Mouse (Mus musculus) liver, embryonic 14.5 days (tissue): ENCODE results near the gene Iqcn. TPM values are rescaled to one million over a fixed set of nuclear protein-coding genes. Genes with fewer than 3 reads are reported as not detected.

Experiments used
- ATAC-seq: fragments of 200-750 bp; cut with Nextera tagmentation; 2 replicates; pipeline ENCODE4 v1.8.0; 2017; ENCODE audit warnings: moderate number of reproducible peaks, mild to moderate bottlenecking, moderate library complexity; ENCODE audit not compliant: insufficient read depth
- DNase-seq, 3 experiments: peaks; one replicate each; pipeline ENCODE4 v3.0.0-alpha.2; 2012 to 2013; ENCODE audit warnings: low read depth in 3 of 3, low spot score in 3 of 3
- H3K27ac ChIP-seq: fragments of 300-500 bp; sonication (generic); 2 replicates; pipeline ENCODE4 v1.5.1; 2014; ENCODE audit warnings: moderate library complexity, mild to moderate bottlenecking, control low read depth, inconsistent platforms
- H3K27me3 ChIP-seq: fragments of 300-500 bp; sonication (generic); 2 replicates; pipeline ENCODE4 v1.6.1; 2014; ENCODE audit warnings: mild to moderate bottlenecking, low read length, moderate library complexity; ENCODE audit not compliant: control insufficient read depth, insufficient read depth
- H3K36me3 ChIP-seq: fragments of 300-500 bp; sonication (generic); replicated peaks from 2 replicates; pipeline ENCODE4 v1.6.1; 2014; ENCODE audit warnings: low read depth; ENCODE audit not compliant: control insufficient read depth, insufficient read depth
- H3K4me1 ChIP-seq, 2 experiments: fragments of 200-500 bp in 1 of 2; fragments of 300-500 bp in 1 of 2; sonication (generic) in 1 of 2; replicated peaks; 2 replicates each; pipeline ENCODE4 v1.6.1; 2012 to 2014; ENCODE audit warnings: antibody characterized with exemption in 1 of 2, inconsistent platforms in 1 of 2, low read length in 1 of 2; ENCODE audit not compliant: control insufficient read depth in 2 of 2, insufficient read depth in 2 of 2
- H3K4me2 ChIP-seq: fragments of 300-500 bp; sonication (generic); 2 replicates; pipeline ENCODE4 v1.6.1; 2014; ENCODE audit warnings: low read depth, mild to moderate bottlenecking, control low read depth, moderate library complexity
- H3K4me3 ChIP-seq, 2 experiments: fragments of 200-500 bp in 1 of 2; fragments of 300-500 bp in 1 of 2; sonication (generic) in 1 of 2; 2 replicates each; pipeline ENCODE4 v1.5.1; 2012 to 2014; ENCODE audit warnings: low read depth in 2 of 2, low read length in 2 of 2, mild to moderate bottlenecking in 2 of 2, control low read depth in 1 of 2, inconsistent platforms in 1 of 2, moderate library complexity in 1 of 2; ENCODE audit not compliant: insufficient read depth in 1 of 2
- H3K9ac ChIP-seq: fragments of 300-500 bp; sonication (generic); replicated peaks from 2 replicates; pipeline ENCODE4 v1.6.1; 2014; ENCODE audit warnings: mild to moderate bottlenecking, control low read depth, moderate library complexity
- H3K9me3 ChIP-seq: fragments of 300-500 bp; sonication (generic); 2 replicates; pipeline ENCODE4 v1.6.1; 2016; ENCODE audit warnings: low read length, mixed read lengths; ENCODE audit not compliant: control insufficient read depth
- CTCF ChIP-seq: IDR thresholded peaks from 2 replicates; pipeline ENCODE4 v1.5.1; 2016; ENCODE audit warnings: antibody characterized with exemption, low read depth, control low read depth
- EP300 ChIP-seq: IDR thresholded peaks from 2 replicates; pipeline ENCODE4 v1.6.1; 2016; ENCODE audit warnings: antibody characterized with exemption, low read depth
- WGBS: fragments of 180-500 bp; shearing (Covaris S2); extraction: QIAGEN DNeasy Blood & Tissue Kit; methylation state at CpG from one replicate; pipeline ENCODE4 v1.1.7; 2014; ENCODE audit not compliant: insufficient replicate concordance; 5-methylcytosine and 5-hydroxymethylcytosine counted together
- polyA plus RNA-seq, 2 experiments: library from polyadenylated mRNA; depleted of rRNA in 1 of 2; stranded (reverse) in 1 of 2; unstranded in 1 of 2; fragments of >200 nt; fragmentation: Nextera tagmentation in 1 of 2; extraction: Ambion mirVana in 1 of 2; gene quantifications; 2 replicates each; pipeline versions ENCODE4 v1.2.1 to v1.2.3; 2012 to 2014

Gene Iqcn
- polyA plus RNA-seq, 2 experiments, result not detected

- no peak overlapping the region for H3K4me3 ChIP-seq
- no peaks in the 10 kb centered on the region for H3K27me3 ChIP-seq
- peak overlapping the region; percentile 14; the same call in 1 of the 2 replicates for H3K4me2 ChIP-seq
- no peak overlapping the region for H3K27ac ChIP-seq
- no peak for DNase-seq
- TF ChIP-seq EP300, result no peak
- no peak for TF ChIP-seq CTCF
- no peaks in the 10 kb centered on the region; the same call in 1 of the 2 replicates for H3K36me3 ChIP-seq
- ATAC-seq, result no peak
- WGBS, result 76% methylated on average over 2 of the region's 2 CpGs
- H3K9me3 ChIP-seq, result no peaks in the 10 kb centered on the region
- H3K9ac ChIP-seq, result no peak overlapping the region
- H3K4me1 ChIP-seq, result peaks cover 11 to 24% of the 10 kb centered on the region in 2 experiments
Observed at GRCm38 (mm10) chr8:70657739-70658138, 45.5 kb upstream of the Iqcn start.

GRCm38 (mm10) chr8:70658897-70659603, 44.2 kb upstream of the Iqcn start:
- peaks cover 11 to 24% of the 10 kb centered on the region in 2 experiments for H3K4me1 ChIP-seq
- DNase-seq, result no peak
- WGBS, result 2% methylated on average over 31 of the region's 31 CpGs

GRCm38 (mm10) chr8:70659604-70660272, 43.5 kb upstream of the Iqcn start:
- peak overlapping the region; percentile 82 to 84 for H3K4me3 ChIP-seq
- peak; percentile 76 to 80 (median 79) for DNase-seq
- H3K27ac ChIP-seq, result peak overlapping the region; percentile 74
- H3K36me3 ChIP-seq, result no peaks in the 10 kb centered on the region; the same call in 1 of the 2 replicates
- H3K9me3 ChIP-seq, result no peaks in the 10 kb centered on the region
- 1% methylated on average over 44 of the region's 44 CpGs for WGBS
- H3K4me1 ChIP-seq, result peaks cover 11 to 24% of the 10 kb centered on the region in 2 experiments
- TF ChIP-seq CTCF, result no peak
- H3K4me2 ChIP-seq, result peak overlapping the region; percentile 97
- H3K27me3 ChIP-seq, result no peaks in the 10 kb centered on the region
- peak; percentile 93 for ATAC-seq
- H3K9ac ChIP-seq, result peak overlapping the region; percentile 89

More at GRCm38 (mm10) chr8:70658897-70659603, 44.2 kb upstream of the Iqcn start:
- peak; percentile 69 for ATAC-seq
- H3K4me3 ChIP-seq, result peak overlapping the region; percentile 82 to 84
- no peaks in the 10 kb centered on the region for H3K27me3 ChIP-seq
- TF ChIP-seq CTCF (no peak), EP300 (no peak)
- H3K36me3 ChIP-seq, result no peaks in the 10 kb centered on the region; the same call in 1 of the 2 replicates
- H3K9me3 ChIP-seq, result no peaks in the 10 kb centered on the region
- H3K4me2 ChIP-seq, result peak overlapping the region; percentile 97
- peak overlapping the region; percentile 89 for H3K9ac ChIP-seq
- peak overlapping the region; percentile 74 for H3K27ac ChIP-seq

GRCm38 (mm10) chr8:70660273-70660725, 43.0 kb upstream of the Iqcn start, which contains the start of gene Pgpep1:
TSS of gene Pgpep1 (minus strand) at chr8:70660388.
- peak within 1 kb of the TSS; percentile 89 for H3K9ac ChIP-seq
- peak within 1 kb of the TSS; percentile 74 for H3K27ac ChIP-seq
- no peak for TF ChIP-seq EP300
- TF ChIP-seq CTCF, result no peak
- H3K27me3 ChIP-seq, result no peaks in the 10 kb centered on the region
- DNase-seq, result no peak
- H3K36me3 ChIP-seq, result no peaks in the 10 kb centered on the region; the same call in 1 of the 2 replicates
- WGBS, result 6% methylated on average over 14 of the region's 14 CpGs
- peak within 1 kb of the TSS; percentile 82 to 84 for H3K4me3 ChIP-seq
- H3K4me2 ChIP-seq, result peak within 1 kb of the TSS; percentile 97
- ATAC-seq, result peak; percentile 40
- no peaks in the 10 kb centered on the region for H3K9me3 ChIP-seq
- peaks cover 11 to 24% of the 10 kb centered on the region in 2 experiments for H3K4me1 ChIP-seq

GRCm38 (mm10) chr8:70663691-70664090, 39.6 kb upstream of the Iqcn start:
- ATAC-seq, result no peak
- Histone ChIP-seq H3K27me3 (no peaks in the 10 kb centered on the region), H3K9ac (no peak overlapping the region), H3K4me1 (peaks cover 18 to 33% of the 10 kb centered on the region in 2 experiments), H3K27ac (no peak overlapping the region), H3K4me2 (no peak overlapping the region), H3K9me3 (no peaks in the 10 kb centered on the region), H3K4me3 (no peak overlapping the region), H3K36me3 (no peaks in the 10 kb centered on the region)
- WGBS, result 74% methylated on average over 4 of the region's 4 CpGs
- DNase-seq, result no peak
- no peak for TF ChIP-seq CTCF
- TF ChIP-seq EP300, result no peak
